Mouse (Mus musculus): ENCODE data around the gene Brd4.

DNA sequence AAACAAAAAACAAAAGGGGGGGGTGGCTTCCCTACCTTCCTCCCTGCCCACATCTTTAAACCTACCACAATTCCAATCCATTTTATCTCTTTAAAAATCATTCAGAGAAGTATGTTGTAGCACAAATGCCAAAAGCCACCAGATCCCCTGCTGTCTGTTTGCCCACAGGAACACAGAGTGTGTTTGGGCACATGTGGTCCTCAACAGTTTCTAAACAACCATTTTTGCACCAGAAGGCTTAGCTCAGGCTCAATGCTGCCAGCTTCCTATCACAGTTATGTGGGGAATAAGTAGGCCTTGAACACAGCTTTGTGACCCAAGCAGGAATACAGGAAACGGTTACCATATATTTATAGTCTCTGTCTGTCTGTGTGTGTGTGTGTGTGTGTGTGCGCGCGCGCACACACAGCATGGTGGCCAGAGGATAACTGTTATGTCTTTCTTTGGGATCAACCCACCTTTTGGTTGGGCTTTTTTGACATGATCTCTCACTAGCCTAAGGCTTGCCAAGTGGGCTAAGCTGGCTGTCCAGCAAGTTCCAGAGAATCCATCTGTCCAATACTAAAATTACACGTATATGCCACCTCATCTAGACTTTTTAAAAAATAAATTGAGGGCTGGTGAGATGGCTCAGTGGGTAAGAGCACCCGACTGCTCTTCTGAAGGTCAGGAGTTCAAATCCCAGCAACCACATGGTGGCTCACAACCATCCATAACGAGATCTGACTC is 21.5 kb downstream of the Brd4 start:
- TF ChIP-seq CTCF (IDR thresholded peaks at IDR 0.05; ENCODE audit: low read depth) (no peak), EP300 (IDR thresholded peaks at IDR 0.05; ENCODE audit: low read depth) (no peak)
